Mouse (Mus musculus) liver, postnatal 0 days (tissue): ENCODE results near the gene Gm45140.

Experiments used
- CTCF ChIP-seq: sonication (generic); IDR thresholded peaks from 2 replicates; pipeline ENCODE4 v1.5.1; 2016; ENCODE audit warnings: antibody characterized with exemption, low read depth
- EP300 ChIP-seq: IDR thresholded peaks from 2 replicates; pipeline ENCODE4 v1.6.1; 2016; ENCODE audit warnings: antibody characterized with exemption, low read depth, mild to moderate bottlenecking

GRCm38 (mm10) chr6:87835695-87836094, at the start of gene Gm45140:
- no peak for TF ChIP-seq CTCF
- no peak for TF ChIP-seq EP300
